Mouse (Mus musculus): Measurements from ENCODE around the gene Osbpl7.

Osbpl7 gene

GRCm38 (mm10) chr11:97040301-97041021 is 10.0 kb upstream of the Osbpl7 start:
- no peak for DNase-seq

DNA sequence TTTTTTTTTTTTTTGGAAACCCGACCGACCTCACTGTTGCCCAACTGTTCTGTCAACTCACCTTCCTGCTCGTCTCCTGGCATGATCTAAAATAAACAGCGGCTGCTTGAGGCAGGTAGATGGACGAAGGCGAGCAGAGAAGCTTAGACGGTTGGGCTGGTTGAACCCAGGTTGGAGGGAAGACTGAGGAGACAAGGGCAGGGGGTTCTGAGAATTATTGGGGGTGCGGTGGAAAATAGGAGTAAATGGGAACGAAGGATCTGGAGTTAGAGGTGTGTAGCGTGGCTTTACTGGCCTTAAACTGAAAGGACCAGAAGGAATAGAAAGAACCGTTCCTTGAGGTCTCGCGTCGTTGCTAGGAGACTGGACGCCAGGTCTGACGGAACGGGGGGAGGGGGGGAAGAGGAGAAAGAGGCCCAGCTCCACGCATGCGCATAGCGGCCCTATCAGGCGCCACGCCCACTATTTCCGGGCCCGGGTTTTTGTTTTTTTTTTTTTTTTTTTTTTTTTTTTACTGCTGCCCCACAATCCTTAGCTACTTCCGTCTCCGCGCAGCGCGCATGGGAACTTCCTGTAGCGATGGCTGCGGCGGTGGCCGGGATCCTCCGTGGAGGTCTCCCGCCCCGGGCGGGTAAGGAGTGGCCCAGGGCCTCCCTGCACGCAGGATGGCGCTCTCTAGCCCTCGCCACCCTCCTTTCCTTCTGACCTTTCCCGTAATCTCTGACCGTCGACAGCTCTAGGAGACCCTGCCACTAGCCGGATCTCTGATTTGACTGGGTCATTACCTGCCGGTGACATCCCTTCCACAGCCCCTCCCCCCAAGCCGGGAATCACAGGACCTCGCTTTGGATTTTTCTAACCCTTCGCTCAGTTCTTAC is 9.2 kb upstream of the Osbpl7 start, which contains the start of the genes Lrrc46 and Mrpl10:
TSS of gene Lrrc46 (minus strand) at position 386 of the 878 bp plus-strand sequence.
TSS of gene Mrpl10 (plus strand) at position 539 of the 878 bp plus-strand sequence.
- peak; percentile 93 for DNase-seq

- DNase-seq: no peak
These were observed 5.5 kb upstream of the Osbpl7 start for GRCm38 (mm10) chr11:97044902-97045301.

- DNase-seq: no peak
These were observed 4.6 kb upstream of the Osbpl7 start for GRCm38 (mm10) chr11:97045861-97046260.

DNA sequence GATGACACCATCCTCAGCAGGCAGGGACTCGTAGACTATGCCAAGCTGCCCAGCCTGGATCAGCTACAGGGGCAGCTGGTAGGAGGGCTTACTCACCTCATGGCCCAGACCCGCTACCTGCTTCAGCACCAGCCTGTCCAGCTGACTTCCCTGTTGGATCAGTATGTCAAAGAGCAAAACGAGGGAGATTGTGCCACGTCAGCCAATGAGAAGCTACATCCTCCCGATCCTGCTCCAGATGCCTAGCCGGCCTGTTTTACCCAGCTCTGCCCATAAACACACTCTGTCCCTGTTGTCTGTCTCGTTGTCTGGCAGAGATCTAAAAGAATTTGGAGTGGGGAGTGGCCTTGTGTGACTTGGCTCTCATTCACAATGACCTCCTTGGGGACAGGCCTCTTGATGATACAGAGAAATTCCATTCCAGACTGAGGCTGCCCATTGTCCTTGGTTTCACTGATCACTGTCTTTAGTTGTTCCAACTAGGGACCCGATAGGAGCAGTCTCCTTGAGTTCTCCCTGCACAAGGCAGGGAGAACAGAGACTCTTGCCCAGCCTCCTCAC is 2.3 kb upstream of the Osbpl7 start:
- DNase-seq: no peak

DNA sequence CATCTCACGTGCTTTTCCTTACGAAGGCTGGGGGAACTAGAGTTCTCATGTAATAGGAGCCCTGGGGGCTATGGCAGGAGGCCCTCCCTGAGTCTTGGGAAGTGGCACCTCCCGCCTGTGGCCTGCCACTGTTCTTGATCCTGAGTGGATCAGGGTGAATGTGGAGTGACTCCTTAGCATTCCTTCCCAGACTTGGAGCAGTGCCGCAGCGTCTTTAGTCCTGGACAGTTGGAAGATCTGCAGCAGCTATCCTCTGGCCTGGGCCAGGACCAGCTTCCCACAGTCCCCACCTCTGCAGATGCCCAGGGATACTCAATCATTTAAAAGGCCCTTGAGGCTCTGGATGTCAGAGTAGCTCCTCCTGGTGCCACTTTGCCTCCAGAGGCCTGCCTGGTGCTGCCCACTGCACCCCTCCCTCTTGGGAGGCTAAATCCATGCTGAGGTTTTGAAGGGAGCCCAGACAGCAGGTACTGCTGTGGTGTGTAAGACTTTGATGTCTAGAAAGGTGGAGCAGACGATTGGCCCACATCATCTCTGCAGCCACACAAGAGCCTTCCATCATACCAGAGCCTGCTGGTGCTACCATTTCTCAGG is 839 bp upstream of the Osbpl7 start:
- no peak for DNase-seq

GRCm38 (mm10) chr11:97050944-97051586 is 637 bp downstream of the Osbpl7 start:
- DNase-seq: no peak

- no peak for DNase-seq
These were observed 1.8 kb downstream of the Osbpl7 start for GRCm38 (mm10) chr11:97052219-97052646.

GRCm38 (mm10) chr11:97063274-97063920 is 13.0 kb downstream of the Osbpl7 start:
- DNase-seq: no peak

DNA sequence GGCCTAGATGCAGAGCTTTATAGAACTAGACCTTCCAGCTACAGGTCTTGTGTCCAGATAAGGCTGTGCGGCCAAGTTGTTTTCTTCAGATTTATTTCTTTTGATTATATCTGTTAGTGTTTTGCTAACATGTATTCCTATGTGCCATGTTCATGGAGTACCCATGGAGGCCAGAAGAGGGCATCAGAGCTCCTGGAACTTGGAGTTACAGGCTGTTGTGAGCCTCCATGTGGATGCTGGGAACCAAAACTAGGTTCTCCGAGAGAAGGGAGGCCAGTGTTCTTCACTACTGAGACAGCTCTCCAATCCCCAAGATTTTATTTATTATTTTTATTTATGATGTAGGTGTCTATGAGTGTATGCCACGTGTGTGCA is 13.5 kb downstream of the Osbpl7 start:
- DNase-seq: no peak

DNA sequence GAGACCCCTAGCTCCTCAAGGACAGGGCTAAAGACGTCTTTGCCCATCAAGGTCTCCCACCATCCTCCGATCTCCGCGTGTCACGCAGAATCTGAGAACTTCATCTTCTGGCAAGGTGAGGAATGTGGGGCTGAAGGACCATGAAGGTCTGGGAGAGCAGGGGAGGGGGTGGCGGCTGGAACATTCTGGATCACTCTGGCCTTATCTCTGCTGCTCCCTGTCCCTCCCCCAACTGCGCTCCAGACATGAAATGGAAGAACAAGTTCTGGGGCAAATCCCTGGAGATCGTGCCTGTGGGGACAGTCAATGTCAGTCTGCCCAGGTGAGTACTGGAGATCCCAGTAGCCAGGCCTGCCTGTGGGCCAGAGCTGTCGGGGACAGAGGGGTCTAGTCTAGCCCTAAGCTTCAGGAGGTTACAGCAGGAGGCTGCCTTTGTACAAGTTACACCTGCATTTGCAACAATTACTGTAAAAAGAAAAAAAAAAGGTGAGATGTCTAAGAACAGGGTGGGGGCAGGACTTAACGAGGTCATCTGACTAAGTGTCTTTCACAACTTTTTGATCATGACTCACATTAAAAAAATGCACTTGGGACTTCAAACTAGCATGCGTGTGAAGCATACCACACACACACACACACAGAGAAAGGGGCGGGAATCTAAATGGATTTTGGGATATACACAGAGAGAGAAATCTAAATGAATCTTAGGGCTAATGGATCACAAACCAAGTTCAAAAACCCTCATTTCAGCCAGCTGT is 15.3 kb downstream of the Osbpl7 start:
- no peak for DNase-seq

DNA sequence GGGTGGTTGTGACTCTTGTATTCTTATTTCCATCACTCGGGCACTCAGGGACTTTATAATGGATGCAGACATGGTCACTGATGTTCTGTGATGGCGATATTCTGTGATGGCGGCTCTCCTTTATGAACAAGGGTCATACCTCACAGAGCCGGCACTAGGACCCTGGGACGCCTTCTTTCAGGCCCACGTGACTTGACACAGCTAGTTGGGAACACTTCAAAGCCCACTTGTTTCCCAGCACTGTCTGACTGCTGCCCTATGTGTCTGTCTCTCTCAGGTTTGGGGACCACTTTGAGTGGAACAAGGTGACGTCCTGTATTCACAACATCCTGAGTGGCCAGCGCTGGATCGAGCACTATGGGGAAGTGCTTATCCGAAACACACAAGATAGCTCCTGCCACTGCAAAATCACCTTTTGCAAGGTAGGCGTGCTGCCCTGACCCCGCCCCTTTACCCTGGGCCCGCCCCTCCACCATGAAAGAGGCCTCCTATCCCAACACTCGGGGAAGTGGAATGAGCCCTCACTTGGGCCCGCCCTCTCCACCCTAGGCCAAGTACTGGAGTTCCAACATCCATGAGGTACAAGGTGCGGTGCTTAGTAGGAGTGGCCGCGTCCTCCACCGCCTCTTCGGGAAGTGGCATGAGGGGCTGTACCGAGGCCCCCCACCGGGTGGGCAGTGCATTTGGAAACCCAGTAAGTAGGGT is 16.4 kb downstream of the Osbpl7 start:
- DNase-seq: no peak

DNA sequence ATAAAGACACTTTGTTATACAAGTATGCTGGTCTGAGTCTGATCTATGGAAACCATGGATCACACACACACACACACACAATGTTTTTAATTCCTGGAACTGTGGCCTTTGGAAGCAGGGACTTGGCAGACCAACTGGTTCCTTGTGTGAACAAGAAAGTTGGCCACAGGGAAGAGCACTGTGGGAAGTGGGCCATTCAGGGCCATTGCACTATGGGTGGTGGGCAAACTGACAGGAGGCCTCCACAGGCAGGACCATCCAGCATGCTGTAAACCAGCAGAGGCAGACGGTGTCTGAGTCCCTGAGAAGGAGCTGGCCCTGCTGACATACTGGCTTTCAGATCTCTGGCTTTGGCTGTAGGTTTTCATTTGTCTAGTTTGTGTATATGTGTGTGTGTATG is 18.9 kb downstream of the Osbpl7 start:
- DNase-seq: no peak

GRCm38 (mm10) chr11:97069770-97070169 is 19.3 kb downstream of the Osbpl7 start:
- DNase-seq: no peak

GRCm38 (mm10) chr11:97071129-97071528 is 20.7 kb downstream of the Osbpl7 start:
- no peak for DNase-seq

- no peak for DNase-seq
These were observed 22.1 kb downstream of the Osbpl7 start for GRCm38 (mm10) chr11:97072533-97072932.

- DNase-seq: no peak
These were observed 23.8 kb downstream of the Osbpl7 start for GRCm38 (mm10) chr11:97074235-97074634.

DNA sequence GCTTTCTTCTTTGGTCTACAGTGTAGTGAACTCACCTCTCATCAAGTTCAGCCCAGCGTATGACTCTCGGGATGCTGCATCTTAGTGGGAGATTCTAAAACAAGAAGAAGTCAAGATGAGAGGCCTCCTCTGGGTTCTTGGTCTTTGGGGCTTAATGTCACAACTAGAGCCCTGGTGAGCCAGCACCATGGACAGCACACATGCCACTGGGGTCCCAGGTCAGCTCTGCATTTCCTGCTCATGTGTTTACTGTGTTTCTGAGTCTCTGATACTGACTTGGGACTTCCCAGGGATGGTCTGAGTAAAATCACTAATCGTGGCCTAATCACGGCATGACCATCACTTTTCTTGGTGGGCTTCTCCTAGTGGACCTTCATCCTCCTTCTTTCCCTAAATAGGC is 28.3 kb downstream of the Osbpl7 start:
- DNase-seq: no peak

GRCm38 (mm10) chr11:97080291-97080690 is 29.9 kb downstream of the Osbpl7 start:
- DNase-seq: no peak

DNA sequence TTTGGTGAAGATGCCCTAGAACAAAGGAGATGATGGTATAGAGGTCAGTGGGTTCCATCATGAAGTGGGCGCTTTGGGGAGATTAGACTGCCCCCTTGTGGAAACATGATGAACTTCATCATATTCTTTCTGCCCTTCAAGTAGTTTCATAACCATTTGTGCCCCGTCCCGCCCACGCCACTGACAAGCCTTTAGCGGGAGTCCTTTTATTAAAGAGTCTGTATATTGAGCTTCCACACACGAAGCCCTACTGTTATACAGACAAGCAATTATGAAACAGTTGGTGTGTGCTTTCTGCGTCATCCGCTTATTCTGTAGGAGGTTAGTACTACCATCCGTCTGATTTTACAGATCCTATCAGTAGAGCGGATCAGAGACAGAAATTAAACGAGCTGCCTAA is 32.5 kb downstream of the Osbpl7 start:
- peak; percentile 47 for DNase-seq

Measured in right cerebral cortex, postnatal 14 days (tissue).